Mouse (Mus musculus) mouse trophoblast stem cell (cell line): ENCODE data around the gene Mycbp.

Source experiments
- in situ Hi-C, 2 experiments: fragments of 300-500 bp; cut with MseI, MboI; formaldehyde crosslinking; loops; 2 replicates in 1 of 2; 3 replicates in 1 of 2; pipeline ENCODE4 v1.15.1; 2025

The Mycbp gene

DNA sequence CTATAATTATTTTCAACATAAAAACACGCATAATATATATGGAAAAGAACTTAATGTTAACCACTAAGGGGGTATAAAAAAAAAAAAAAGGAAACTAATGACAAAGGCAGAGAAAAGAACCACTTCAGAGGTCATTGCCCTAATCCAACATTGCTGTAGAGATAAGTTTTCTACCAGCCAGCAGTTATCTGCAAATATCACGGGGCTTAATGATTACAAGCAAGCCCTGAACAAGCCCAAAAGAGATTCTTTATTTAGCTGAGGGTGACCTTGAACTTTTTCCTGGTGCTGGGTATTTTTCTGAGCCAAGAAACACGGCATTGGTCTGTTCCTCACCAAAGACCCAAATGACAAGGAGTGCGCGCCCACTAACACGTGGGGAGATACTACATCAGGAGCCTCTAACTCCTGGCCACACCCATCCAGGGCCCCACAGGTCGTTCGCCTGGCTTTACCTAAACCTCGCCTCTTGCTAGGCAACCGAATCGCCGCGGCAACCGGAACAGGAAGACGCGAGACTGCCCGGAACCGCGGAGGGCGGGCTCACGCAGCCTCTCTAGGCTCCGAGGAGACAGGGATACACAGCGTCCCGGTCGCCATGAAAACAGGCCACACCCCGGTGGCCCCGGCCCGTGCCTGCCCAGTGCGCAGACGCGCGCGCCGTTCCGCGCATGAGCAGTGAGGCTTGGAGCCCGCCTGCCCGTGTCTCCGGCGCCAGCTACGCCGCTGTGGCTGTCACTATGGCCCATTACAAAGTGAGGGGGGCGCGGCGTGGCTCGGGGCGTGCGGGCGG, at the start of gene Mycbp:
Gene Mycbp, plus strand, starts transcription at position 500 of the 793 bp plus-strand sequence.
- in situ Hi-C loops: no loop called here

DNA sequence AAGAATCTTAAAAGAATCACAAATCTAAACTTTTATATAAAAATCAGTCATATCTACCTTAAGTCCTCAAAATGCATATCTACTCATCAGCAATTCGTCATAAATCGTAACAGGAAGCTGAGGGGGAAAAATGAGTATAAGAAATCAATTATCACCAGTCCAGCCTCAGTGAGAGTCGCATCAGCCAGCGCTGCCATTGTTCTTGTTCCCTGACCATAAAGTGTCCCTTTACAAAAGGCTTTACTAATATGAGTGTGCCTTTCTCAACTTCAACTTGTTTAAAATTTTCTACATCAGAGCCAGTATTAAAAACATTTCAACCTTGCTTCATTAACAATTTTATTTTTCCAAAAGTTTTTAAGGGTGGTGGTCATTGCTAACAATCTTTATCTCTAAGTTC, 47.7 kb upstream of the Mycbp start:
- in situ Hi-C loops: no loop called here

DNA sequence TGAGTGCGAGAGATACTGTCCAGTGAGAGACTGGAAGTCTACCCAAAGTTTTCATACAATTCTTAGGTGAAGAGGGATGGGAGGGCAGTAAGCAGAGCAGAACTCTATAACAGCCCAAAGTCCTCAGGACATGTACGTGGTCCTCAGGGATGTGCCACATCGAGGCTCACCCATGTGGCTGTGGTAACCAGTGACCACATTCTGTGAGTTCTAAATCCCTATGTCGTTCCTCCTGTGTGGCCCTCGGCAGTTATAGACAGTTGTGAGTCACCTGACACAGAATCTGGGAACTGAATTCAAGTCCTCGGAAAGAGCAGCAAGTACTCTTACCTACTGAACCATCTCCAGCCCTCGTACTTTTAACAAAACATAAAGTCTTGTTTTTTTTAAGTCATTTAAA, 46.5 kb upstream of the Mycbp start:
- in situ Hi-C loops: no loop called here

DNA sequence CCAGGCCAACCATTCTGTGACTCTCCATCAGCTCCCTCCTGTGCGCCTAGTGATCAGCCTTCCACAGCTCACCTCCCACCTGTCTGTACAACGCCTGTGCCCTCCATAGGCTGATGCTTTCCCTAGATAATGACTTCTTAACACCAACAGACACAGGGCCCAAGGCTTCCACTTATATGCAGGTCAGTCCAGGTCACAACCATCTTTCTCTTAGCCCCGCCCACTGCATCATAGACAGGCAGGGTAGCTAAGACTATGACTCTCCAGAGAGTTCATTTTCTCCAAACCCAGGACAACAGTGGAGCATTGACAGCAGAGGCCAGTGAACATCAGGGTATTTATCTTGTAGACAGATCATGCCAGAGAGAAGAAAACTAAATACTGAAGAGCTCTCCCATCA, 45.3 kb upstream of the Mycbp start, which contains the start of gene 4933427I04Rik:
Gene 4933427I04Rik, plus strand, starts transcription at position 301 of the 400 bp plus-strand sequence.
- in situ Hi-C loops: no loop called here

DNA sequence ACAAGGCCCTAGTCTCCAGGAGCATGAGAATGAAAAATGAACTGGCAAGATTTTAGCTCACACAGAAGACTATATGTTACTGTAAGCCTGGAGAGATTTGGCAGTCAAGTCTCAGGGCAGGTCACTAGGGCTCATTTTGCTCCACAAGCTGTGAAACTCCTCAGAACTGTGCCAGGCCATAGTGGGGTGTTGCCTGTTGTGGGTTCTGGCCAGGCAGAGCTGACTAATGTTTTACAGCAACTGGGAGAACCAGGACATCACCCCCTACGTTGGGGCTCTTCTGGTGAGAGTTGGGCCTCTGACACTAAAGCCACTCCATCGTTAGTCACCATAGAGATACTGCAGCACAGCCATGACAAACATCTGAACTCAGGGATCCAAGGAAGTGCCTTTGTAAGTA, 44.8 kb upstream of the Mycbp start:
- in situ Hi-C loops: no loop called here

DNA sequence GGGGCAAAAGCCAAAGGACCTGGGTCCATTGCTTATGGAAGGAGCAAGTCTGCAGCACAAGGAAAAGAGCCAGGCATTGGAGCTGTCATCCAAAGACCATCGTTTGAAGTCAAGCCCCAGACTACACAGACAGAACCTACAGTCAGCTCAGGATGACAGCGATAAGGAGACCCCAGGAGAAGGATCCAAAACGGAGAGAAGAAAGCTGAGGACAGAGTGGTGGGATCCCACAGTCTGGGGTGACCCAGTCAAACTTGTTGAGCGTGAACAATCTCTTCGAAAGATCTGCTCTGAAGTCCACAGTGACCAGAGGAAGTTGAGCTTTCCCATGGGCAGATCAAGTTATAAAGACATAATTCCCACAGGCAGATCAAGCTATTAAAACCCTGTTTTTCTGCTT, 44.0 kb upstream of the Mycbp start:
- in situ Hi-C loops: no loop called here

DNA sequence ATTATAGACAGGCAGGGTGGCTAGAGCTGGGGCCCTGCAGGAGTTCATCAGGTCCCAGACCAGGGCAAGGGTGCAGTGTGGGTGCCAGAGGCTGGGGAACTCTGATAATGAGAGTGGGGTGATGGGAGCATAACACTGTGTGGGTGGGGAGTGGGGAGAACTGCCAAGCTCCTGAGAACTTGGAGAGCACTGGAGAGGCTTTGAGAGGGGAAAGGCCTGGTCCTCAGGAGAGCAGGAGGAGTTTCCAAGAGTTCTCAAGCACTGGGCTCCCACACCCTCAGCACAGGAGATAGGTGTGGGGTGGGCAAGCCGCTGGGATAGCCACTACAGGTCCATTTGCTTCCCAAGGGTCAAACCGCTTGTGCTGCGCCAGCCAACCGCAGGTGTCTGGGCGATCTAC, 10.9 kb upstream of the Mycbp start:
- in situ Hi-C loops: loop anchor here in 1 of 2 experiments (10.0 kb wide), 1 partner anchor 139 kb away; the partner anchor contains the start of gene Akirin1

DNA sequence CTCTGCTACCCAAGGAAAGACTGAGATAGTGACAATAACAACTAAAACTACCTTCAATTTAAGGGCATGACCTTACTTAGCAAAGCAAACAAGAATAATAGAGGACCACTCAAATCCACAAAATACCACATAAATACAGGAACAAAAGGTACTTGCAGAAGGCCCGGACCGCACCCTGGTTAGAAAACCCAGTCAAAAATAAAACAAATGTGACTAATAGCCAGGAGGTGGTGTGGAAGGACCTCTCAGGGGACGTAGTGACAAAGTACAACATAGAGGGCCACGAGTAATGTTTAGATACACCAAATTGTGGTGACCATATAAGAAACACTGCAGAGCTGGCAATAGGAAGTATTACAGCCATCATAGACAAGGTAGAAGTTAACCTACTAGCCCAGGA, 10.3 kb upstream of the Mycbp start:
- in situ Hi-C loops: loop anchor here in 1 of 2 experiments (10.0 kb wide), 1 partner anchor 139 kb away; the partner anchor contains the start of gene Akirin1

DNA sequence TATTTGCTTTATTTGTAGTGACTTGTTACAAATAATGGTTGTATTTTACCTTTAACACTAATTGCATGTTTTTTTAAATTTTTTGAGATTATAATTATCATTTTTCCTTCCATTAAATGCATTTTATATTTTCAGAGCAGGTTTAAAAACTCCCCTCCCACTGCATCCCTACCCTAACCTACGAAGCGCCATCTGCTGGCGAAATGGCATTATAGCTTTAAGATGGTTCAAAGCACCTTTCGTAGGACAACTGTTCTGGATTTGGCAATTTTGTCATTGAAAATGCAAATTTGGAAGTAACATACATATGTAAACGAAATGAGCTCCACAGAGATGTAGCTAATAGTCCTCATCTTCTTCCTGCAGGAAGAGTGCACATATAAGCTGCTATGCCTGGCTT, 5.9 kb upstream of the Mycbp start:
- in situ Hi-C loops: loop anchor here (5.0 to 10.0 kb wide), 2 partner anchors 76 to 144 kb away; partner anchors contain the start of gene Akirin1 (in 1 of the 2)

DNA sequence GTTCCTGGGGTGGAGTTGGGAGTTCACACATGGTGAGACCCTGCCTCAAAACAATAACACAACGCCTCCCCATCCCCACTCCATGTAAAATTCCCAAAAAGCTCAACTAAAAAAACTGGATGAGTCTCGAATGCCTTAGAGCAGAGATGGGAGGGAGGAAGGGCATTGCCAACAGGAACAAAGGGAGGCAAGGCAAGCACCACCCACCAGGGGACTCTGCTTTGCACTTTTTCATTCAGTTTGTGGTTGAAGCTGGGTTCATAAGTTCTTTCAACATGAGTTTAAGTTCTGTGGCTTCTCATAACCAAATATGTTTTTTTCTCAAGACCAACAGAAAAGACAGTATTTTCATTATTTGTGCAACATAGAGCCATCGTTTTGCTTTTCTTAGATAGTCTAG, 1.2 kb upstream of the Mycbp start:
- in situ Hi-C loops: no loop called here

DNA sequence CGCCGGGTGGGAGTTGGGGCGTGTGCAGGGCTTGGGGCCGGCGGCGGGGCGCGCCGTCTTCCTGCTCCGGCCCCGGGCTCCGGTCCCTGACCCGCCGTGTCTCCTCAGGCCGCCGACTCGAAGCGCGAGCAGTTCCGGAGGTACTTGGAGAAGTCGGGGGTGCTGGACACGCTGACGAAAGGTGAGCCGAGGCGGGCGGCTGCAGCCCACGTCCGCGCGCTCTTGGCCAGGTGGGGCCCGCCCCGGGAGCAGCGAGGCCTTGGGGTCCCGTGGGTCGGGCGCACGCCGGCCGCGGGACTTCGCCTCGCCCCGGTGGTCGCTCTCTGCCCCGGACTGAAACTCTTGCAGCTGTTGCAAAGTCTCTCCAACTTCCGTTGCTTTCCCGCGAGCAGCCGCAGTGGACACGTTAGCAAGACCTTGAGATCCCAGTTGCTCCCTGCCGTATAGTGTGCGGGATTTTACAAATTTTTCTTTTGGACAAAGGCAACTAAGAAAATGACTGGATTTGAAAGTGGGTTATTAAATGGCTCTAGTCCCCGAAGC, 565 bp downstream of the Mycbp start:
- in situ Hi-C loops: no loop called here

DNA sequence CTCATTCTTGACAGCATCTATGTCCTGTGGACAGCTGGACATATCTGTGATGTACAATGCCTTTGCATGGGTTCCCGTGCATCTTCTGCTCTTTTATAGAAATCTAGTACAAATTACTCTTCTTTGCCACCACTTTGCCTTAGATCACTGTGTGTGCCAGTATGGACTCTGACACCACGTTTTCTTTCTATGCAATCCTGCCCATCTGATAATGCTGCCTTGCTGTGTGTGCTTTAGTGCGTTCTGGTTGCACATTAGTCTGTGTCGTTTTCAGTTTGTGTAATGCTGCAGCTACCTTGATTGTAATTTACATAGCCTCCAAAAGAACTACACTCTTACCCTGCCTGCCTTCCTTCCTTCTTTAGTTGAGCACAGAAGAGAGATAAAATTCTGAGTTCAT, 6.9 kb downstream of the Mycbp start:
- in situ Hi-C loops: no loop called here

DNA sequence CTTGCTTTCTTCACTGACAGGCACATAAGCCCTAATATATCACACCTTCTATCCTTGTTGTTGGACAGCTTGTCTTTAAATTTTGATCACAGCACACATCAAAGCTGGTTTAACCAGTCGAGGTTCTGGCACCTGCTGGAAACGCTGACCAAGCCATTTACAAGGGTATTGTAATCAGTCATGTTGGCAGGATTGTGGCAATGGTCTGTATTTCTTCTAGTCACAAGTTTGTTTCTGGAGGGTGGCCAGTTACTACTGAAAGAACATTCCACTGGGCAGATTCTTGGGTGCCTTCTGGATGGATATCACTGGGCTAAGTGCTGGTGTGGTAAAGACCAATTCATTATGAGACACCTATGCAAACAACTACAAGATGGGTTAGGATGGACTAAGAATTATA, 7.8 kb downstream of the Mycbp start:
- in situ Hi-C loops: no loop called here

DNA sequence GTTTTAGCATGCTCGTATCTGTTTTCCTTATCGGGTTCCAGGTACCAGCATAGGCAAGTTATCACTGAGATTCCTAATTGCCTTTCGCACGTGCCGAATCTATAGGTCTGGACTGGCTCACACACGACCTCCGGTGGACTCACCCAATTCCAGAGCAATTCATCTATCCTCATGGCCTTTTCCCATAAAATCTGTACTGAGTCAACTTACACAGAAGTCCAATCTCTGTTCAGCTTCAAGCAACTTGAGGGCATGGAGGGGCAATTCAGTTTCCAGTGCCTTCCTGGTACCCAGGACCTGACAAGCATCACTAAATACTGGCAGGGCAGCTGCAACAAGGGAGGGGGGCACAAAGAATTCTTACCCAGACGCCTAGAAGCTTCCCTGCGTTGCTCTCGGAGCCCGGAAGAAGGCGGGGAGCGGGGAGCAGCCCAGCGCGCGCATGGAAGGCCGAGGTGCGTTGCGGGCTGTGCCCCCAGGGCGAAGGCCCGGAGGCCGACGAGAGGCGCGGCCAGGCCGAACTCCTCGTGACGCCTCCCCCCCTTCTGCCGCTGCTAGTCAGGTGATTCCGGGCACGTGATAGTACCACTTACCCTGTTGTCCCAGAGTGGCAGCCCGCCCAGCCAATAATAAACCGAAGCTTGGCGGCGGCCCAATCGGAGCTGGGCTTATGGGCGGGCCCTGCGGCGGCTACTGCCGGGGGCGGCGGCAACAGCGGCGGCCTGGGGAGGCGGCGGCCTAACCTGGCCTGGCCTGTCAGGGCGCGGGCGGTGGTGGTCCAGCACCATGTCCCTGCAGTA, 12.3 kb downstream of the Mycbp start, which contains the start of gene Rragc:
Gene Rragc, plus strand, starts transcription at position 699 of the 800 bp plus-strand sequence.
- in situ Hi-C loops: no loop called here

DNA sequence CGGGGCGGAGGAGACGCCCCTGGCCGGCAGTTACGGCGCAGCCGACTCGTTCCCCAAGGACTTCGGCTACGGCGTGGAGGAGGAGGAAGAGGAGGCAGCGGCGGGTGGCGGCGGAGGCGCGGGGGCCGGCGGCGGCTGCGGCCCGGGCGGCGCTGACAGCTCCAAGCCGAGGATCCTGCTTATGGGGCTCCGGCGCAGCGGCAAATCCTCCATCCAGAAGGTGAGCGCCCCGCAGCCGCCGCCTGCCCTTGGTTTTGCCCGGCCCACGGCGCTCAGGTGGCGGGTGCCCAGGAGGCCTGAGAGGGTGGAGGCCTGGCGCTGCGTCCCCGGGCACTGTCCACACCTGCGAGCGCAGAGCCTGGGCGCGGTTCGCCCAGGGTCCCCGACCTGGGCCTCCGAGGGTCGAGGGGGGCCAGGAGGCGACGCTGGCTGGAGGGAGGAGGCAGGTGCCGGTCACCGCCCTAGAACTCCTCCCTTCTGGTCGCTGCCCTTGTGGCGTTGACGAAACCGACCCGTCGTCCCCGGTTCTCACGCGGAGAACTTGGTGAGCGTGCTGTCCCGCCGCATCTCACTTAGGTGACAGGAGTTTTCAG, 13.0 kb downstream of the Mycbp start, which contains the start of gene 4930535I16Rik:
Gene 4930535I16Rik, minus strand, starts transcription at position 475 of the 593 bp plus-strand sequence.
- in situ Hi-C loops: no loop called here

DNA sequence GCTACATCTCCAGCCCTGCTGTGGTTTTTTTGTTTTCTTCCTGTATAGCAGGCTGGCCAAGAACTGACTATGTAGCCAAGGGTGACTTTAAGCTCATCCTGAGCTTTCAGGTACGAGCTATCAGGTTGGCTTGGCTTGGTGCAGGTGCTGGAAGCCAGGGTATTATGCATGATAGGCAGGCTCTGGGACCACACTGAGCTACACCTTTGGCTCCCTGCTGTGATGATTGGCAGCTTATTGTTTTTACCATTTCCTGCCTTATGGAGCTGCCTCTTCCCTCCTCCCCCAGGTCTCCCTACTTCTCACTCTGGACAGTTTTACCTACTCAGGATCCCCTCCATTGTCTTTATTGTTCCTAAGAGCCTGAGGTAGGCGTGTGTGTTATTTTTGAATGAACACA, 14.2 kb downstream of the Mycbp start:
- in situ Hi-C loops: no loop called here

DNA sequence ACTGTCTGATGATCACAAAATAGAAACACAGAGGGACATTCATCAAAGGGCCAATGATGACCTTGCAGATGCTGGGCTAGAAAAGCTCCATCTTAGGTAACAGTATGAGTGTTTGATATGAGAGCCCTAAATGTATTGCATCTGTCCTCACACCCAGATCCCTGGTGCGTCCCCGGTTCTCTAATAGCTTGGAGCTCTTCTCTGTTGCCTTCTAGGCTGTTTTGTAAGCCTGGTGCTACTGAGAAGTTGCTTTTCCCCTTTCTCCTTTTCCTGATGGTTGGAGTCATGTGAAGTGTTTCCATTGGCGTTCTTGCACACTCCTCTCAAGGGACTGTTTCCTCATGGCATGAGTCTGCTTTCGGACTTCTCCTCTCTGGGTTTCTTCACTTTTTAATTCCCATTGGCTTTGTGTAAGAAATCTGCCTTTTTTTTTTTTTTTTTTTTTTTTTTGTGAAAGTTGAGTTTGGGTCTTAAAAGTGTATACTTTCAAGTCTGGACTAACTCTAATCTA, 16.5 kb downstream of the Mycbp start:
- in situ Hi-C loops: no loop called here

DNA sequence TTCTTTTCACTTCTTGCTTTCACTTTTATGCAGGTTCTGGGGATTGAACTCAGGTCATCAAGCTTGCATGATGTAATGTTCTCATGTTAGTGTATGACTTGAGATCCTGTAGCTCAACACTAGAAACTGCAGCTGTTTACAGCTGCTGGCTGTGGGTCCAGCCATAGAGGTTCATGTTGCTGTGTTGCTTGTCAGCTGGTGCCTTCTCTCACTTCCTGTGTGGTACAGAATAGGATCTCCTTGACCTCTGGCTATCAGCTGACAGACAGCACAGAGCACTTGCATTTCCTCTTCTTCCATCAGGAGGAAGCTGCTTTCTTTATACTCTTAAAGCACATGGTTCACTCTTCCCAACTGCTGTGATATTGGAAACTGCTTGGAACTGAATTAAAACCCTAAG, 23.3 kb downstream of the Mycbp start:
- in situ Hi-C loops: no loop called here

DNA sequence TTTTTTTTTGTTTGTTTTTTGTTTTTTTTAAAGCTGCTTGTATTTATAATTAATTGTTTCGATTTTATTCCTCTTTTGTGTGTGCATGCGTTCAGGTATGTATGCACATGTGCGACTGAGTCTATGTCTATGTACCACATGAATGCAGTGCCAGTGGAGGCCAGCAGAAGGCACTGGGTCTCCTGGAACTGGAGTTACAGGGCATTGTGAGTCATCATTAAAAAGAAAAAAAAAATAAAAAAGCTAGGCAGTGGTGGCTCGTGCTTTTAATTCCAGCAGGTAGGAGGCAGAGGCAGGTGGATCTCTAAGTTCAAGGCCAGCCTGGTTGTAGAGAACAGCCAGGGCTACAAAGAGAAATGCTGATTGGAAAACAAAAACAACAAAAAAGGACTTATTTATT, 25.4 kb downstream of the Mycbp start:
- in situ Hi-C loops: loop anchor here in 1 of 2 experiments (10.0 kb wide), 1 partner anchor 745 kb away; no protein-coding TSS in a partner anchor

DNA sequence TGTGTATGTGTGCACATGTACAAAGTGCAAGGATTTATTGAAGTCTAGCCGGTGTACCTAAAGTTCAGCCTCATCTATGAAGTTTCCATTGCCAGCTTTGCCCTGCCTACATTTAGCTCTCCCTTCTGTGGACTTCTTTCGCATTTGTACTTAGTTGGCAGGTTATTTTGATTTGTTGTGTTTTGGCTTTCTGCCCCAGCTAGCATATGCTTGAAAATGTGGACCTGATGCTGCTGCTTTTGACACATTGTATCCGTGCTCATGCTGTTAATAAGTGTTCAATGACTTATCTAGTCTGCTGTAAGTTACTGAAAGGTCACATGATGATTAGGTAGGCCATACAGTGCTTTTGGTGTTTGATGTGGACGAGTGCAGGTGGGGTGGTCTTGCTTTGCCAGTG, 29.7 kb downstream of the Mycbp start:
- in situ Hi-C loops: loop anchor here in 1 of 2 experiments (10.0 kb wide), 1 partner anchor 740 kb away; no protein-coding TSS in a partner anchor

DNA sequence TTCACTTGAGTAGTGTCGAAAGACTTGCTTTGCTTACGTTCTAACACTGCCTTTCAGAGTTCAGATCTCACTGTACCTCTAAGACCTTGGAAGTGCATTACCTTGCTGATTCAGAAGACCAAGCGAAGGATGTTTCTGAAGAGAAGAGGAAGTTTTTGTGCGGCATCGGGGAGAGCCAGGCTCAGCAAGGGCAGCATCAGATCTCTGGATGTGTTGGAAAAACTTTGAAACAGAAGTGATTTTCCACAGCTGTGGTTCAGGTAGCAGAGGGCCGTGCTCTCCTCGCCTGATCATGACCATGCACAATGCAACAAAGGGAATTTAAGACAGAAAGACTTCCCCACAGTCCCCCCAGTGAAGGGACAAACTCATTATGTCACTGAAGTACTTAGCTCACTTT, 31.4 kb downstream of the Mycbp start:
- in situ Hi-C loops: loop anchor here in 1 of 2 experiments (10.0 kb wide), 1 partner anchor 739 kb away; no protein-coding TSS in a partner anchor
